Mouse (Mus musculus): ENCODE results near the gene Hoxd4. TPM values are rescaled to one million over a fixed set of nuclear protein-coding genes. Genes with fewer than 3 reads are reported as not detected.
A peak's percentile ranks its signal among the peaks of the same experiment; 100 is the strongest.

Hoxd4 gene
- polyA plus RNA-seq, 2 experiments from 2014 or later: not detected

DNA sequence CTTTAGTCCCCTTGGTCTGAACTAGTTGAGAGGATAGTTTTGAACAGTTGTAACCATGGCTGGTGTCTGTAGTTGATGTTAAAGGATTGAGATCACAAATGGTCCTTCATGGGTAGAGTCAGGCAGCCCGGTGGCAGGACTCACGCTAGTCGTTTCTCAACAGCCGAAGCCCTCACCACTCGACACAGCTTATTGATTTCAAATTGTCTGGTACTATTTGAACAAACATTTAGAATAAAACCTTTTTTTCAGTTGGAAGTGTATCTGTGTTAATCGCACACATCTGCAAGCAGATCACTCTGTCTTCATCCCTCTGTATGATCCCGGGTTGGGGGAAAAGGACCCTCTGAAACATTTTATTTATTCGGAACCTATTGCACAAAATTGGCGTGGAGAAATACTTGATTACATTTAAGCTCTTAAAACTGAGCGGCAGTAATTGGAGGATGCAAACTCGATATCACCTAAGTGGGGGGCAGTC lies 36.0 kb downstream of the Hoxd4 start:
- ATAC-seq: no peak

DNA sequence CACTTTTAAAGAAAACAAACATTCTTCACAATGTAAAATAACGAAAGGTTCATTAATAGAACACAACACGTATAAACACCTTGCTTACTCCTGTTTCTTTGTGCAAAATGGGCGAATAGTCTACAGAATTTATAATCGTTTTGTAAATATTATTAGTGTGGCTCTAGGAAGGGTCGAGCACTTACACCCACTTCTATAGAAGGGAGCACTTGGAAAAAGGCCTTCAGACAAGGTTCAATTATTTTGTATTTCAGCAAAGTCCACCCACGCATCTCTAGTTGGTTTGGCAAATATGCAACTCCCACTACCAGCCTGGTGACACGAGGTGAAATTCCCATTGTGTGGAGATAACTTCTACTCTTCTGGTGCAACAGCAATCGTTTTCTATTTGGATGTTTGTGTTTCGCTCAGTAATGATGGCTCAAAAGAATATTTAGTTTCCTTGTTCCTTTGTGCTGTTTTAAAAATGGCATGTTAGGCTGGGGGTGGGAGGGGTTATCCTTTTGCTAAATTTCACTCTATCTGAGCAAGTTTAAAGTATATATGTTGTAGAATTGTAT lies 36.8 kb downstream of the Hoxd4 start:
- ATAC-seq: no peak

DNA sequence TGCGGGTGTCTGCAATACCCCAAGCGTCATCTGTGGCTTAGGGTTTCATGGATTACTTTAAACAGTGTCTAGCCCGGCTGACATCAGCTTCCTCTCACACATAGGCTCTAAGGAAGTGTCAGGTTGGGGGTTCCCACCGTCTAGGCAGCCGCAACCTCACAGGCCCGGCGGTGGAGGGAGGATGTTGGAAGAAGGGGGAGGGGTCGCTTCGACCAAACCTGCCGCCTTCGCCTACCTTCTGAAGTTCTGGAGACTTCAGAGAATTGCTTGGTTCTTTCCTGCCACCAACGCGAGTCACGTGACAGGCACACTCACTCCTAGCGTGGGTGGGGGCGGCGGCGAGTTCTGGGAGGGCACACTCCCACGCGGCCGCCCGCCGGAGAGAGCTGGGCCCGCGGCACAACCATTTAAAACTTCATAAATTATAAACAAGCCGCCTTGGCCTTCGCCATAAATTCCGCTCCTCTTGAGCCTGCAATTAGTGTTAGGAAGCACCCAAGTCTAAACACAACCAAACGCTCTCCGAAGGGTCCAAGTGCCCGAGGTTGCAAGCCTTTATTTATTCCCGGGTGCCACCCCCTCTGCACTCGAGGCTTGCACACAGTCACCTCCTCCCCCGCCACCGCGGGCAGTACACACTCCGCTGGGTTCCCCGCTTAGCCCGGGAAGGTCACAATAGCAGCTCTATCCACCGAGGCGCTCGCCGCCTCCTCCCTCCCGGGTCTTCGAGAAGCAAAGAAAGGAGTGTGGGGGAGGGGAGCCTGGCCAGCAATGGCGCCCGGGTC lies 37.8 kb downstream of the Hoxd4 start:
- peak; percentile 85 for ATAC-seq

GRCm38 (mm10) chr2:74750731-74751250 lies 39.1 kb downstream of the Hoxd4 start:
- ATAC-seq: no peak

DNA sequence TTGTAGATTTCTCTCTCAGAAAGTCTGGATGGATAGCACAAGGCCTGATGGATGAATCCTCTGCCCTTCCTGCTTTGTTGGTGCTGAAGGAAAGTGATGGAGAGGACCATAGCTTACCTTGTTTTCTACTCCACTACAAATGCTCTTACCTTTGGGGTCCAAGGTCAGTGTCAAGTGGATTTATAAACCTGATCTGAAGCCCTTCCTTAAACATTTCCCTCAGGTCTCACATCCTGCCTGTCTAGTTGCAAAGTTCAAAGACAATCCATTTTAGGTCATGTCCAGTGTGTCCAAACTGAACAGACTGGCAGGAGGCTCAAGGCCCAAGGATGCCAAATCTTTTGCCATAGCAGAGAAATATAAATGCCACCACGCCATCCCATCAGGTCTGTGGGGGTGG lies 40.1 kb downstream of the Hoxd4 start:
- no peak for ATAC-seq

DNA sequence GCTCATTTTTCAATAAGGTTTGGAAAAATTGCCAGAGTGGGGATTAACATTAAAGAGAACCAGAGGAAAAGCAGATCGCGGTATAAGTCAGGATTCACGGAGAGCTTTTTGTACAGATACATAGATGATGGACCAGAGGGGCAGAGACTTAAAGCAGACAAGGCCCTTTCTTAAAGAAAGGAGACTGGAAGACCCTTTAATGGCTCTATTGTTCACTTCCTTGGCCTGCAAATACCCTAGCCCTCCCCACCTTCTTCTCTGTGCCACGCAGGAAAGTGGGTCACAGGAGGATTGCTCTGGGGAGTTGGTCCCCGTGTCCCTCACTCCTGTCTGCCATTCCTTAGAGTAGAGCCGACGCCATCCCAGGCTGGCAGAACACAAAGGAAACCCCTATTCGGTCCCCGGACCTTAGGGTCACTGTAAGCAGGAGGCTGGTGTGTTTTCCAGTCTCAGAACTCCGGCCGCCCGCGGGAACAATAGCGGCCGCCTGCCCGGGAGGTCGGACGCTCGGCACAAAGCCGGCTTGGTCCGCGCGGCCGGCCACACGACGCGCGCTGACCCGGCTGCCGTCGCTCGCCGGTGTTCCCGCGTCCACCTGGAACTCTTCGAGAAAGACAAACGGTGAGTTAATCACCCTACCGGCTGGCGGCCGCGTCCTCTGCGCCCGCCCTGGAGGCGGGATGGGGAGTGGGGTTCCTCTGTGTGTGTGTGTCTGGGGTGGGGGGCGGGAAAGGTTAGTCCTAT lies 40.9 kb downstream of the Hoxd4 start:
- ATAC-seq: no peak

DNA sequence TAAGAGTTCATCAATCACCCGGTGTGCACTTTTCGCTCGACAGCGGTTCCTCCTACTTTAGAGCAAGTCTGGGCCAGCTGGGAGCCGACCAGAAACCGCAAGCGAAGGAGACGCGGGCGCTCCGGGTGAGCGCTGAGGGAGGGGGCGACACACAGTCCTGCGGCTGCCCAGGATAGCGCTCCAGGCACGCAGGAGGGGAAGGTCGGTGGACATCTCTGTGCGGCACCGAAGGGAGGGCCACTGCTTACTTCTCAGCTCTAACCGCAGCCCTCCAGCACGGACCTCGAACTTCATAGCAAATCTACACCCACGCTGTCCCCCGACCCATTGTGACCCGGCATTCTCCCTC lies 41.4 kb downstream of the Hoxd4 start:
- no peak for ATAC-seq

DNA sequence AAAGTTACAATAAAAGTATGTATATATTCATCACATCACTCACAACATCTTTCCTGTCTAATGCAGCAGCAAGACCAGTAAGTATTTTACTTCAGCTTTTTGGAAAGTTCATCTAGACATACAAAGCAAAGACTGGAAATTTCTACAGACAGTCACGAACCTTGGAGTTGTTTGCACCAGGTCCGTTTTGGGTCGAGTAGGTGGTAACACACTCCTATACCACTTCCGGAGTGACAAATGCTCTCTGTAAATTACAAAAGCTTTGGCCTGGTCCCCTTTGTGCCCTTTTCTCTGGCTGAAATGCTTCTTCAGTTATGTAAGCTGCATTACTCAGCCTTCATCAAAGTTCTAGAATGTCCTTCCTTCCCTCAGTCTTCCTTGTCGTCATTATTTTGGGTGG lies 42.0 kb downstream of the Hoxd4 start:
- ATAC-seq: no peak

GRCm38 (mm10) chr2:74760146-74760545 lies 48.4 kb downstream of the Hoxd4 start:
- ATAC-seq: no peak

GRCm38 (mm10) chr2:74761941-74762340 lies 50.2 kb downstream of the Hoxd4 start:
- no peak for ATAC-seq

DNA sequence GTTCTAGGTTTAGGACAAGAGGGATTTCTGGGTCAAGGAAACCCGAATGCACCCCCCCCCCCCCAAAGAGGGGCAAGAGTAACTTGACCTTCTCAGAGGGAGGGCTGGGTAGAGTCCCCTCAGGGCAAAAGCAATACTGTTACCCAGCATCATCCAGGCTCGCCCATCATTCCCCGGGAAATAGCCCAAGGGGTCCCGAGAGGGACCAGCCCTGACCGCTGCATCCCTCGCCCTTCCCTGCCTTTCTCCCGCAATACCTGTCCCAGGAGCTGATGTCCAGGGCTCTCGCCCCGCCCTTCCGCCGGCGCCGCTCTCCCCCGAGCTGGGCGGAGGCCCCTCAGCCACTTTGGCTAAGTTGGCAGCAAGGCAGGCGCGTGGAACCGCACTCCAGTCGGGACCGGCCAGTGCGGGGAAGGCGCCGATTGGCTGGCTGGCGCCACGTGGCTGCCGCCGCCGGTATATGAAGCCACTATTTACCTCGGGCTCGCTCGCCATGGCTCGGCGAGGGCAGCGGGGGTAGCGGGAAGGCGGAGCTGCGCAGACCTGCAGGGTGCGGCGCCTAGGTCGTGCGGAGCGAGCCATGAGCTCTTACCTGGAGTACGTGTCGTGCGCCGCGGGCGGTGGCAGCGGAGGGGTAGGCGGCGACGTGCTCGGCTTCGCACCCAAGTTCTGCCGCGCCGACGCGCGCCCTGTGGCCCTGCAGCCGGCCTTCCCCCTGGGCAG lies 51.0 kb downstream of the Hoxd4 start, which contains the start of gene Hoxd1:
Gene Hoxd1 (plus strand): TSS at position 459 of the 723 bp plus-strand sequence.
- no peak for ATAC-seq

DNA sequence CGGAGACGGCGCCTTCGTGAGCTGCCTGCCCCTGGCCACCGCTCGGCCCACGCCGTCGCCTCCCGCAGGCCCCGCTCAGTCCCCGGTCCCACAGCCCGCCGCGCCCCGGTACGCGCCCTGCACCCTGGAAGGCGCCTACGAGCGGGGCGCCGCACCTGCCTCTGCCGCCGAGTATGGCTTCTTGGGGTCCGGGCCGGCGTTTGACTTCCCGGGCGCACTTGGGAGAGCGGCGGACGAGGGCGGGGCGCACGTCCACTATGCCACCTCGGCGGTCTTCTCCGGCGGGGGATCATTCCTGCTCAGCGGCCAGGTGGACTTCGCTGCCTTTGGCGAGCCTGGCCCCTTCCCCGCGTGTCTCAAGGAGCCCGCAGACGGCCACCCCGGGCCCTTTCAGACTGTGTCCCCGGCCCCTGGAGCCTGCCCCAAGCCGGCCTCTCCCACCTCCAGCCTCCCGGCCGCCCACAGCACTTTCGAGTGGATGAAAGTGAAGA lies 51.6 kb downstream of the Hoxd4 start:
- ATAC-seq: no peak

DNA sequence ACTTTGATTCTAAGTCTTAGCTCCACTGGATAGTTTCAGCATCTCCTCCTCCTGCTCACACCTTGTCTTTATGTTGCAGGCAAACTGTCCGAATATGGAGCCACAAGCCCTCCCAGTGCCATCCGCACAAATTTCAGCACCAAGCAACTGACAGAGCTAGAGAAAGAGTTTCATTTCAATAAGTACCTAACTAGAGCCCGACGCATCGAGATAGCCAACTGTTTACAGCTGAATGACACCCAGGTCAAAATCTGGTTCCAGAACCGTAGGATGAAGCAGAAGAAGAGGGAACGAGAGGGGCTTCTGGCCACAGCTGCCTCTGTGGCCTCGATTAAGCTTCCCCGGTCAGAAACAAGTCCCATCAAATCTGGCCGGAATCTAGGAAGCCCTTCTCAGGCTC lies 52.2 kb downstream of the Hoxd4 start:
- no peak for ATAC-seq

DNA sequence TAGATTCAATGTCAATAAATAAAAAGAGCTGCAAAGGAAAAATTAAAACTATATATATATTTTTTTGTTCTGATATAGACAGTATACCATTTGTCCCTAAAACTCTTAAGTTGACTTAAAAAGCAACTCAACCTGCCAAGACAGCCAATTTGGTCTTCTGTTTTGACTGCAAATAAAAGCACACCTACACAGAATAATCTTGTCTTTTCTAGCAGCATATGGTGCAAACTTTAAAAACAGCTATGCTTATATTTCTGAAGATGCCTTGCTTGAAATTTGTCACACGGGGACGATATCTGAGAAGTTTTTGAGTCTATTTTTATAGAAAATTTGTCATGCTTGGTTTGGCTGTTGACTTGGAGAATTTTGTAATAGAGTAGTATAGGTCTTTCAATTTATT lies 62.6 kb downstream of the Hoxd4 start:
- no peak for ATAC-seq

- no peak for ATAC-seq
Measured at GRCm38 (mm10) chr2:74777536-74778275, 66.0 kb downstream of the Hoxd4 start.

Other genes starting within 250 kb of the Hoxd4 start
- 10 to 100 TPM; 26.9 to 29.3 TPM for gene Lnpk, start 132.5 kb upstream of the Hoxd4 start, polyA plus RNA-seq (2017; shearing (Covaris generic))
- not detected for gene Evx2, start 52.4 kb upstream of the Hoxd4 start, polyA plus RNA-seq (2017; shearing (Covaris generic))
- not detected for gene Hoxd13, start 43.6 kb upstream of the Hoxd4 start, polyA plus RNA-seq (2017; shearing (Covaris generic))
- not detected for gene Hoxd12, start 36.9 kb upstream of the Hoxd4 start, polyA plus RNA-seq (2017; shearing (Covaris generic))
- gene Hoxd11, start 32.4 kb upstream of the Hoxd4 start, polyA plus RNA-seq (2017; shearing (Covaris generic)): not detected
- not detected for gene Hoxd10, start 20.0 kb upstream of the Hoxd4 start, polyA plus RNA-seq (2017; shearing (Covaris generic))
- not detected for gene Hoxd9, start 14.2 kb upstream of the Hoxd4 start, polyA plus RNA-seq (2017; shearing (Covaris generic))
- gene Hoxd8, start 7.3 kb upstream of the Hoxd4 start, polyA plus RNA-seq (2017; shearing (Covaris generic)): not detected
- not detected for gene Hoxd3, start within 50 bp of the Hoxd4 start, polyA plus RNA-seq (2017; shearing (Covaris generic))
- gene Gm28230, start 14.8 kb downstream of the Hoxd4 start, polyA plus RNA-seq (2017; shearing (Covaris generic)): not detected
- not detected for gene Hoxd1, start 51.1 kb downstream of the Hoxd4 start, polyA plus RNA-seq (2017; shearing (Covaris generic))
- 10 to 100 TPM; 12.1 to 16.8 TPM for gene Mtx2, start 113.9 kb downstream of the Hoxd4 start, polyA plus RNA-seq (2017; shearing (Covaris generic))